Mouse (Mus musculus) bone marrow, adult 2 months (tissue): ENCODE results near the gene Olfr958.

ENCODE experiments used
- CTCF ChIP-seq: fragments of 200-500 bp; IDR thresholded peaks from 2 replicates; pipeline ENCODE4 v1.5.1; 2011; ENCODE audit warnings: low read length, control low read depth; ENCODE audit not compliant: control insufficient read depth, insufficient read depth
- POLR2A ChIP-seq: fragments of 200-500 bp; IDR thresholded peaks from 2 replicates; pipeline ENCODE4 v1.6.1; 2011; ENCODE audit warnings: low read depth, mild to moderate bottlenecking, control low read depth, low read length, borderline replicate concordance; ENCODE audit not compliant: control insufficient read depth

GRCm38 (mm10) chr9:39509412-39509811 lies 44.4 kb downstream of the Olfr958 start:
- TF ChIP-seq POLR2A: no peak
- no peak for TF ChIP-seq CTCF
